Mouse (Mus musculus) natural killer cell, adult 2 months (primary cell): ENCODE results near the gene Ces2c.
"Not testable (repeated sequence)": the region's sequence is repeated elsewhere in the genome, so short reads cannot be mapped to it uniquely, and the experiment has no call there.

Experiments
- DNase-seq, 2 experiments: peaks; one replicate each; pipeline ENCODE4 v3.0.0; 2022; ENCODE audit warnings: low spot score in 2 of 2

Gene Ces2c

DNA sequence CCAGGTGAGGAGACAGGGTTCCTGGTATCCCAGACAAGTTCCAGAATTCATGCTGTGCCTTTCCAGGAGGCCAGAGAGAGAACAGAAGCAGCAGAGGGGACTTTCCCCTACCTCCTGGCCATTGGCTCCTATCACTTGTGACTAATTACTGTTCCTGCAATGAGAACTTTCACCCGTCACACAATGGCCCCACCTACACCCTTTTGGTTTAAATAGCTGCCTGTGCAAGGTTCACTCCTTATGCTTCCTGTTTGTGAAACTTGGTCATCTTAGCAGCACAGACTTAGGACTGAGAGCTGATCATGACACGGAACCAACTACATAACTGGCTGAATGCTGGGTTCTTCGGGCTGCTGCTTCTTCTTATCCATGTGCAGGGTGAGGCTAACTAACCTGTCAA is at the start of gene Ces2c:
Gene Ces2c (plus strand): TSS at position 238 of the 400 bp plus-strand sequence.
- no peak for DNase-seq

DNA sequence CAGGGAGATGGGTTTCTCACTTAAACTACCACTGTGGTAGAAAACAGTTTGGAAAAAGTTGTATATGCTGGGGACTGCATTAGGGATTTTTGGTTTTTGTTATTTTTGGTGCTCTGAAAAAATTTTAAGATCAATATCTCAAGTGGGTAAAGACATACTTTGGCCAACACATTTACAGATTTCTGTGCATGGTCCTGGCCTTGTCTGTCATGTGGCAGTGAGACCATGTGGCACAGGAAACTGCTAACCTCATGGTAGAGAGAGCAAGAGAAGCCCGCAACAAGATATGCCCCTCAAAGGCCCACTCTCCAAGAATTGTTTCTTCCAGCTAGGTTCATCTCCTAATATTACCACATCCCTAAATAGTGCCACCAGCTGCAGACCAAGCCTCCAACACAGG is 47.5 kb upstream of the Ces2c start:
- DNase-seq: no peak

GRCm38 (mm10) chr8:104806127-104806526 is 40.7 kb upstream of the Ces2c start:
- no peak for DNase-seq

GRCm38 (mm10) chr8:104808542-104809413 is 38.1 kb upstream of the Ces2c start:
- no peak for DNase-seq

GRCm38 (mm10) chr8:104809436-104809835 is 37.4 kb upstream of the Ces2c start:
- no peak for DNase-seq

GRCm38 (mm10) chr8:104826912-104827311 is 20.0 kb upstream of the Ces2c start:
- DNase-seq: no peak

DNA sequence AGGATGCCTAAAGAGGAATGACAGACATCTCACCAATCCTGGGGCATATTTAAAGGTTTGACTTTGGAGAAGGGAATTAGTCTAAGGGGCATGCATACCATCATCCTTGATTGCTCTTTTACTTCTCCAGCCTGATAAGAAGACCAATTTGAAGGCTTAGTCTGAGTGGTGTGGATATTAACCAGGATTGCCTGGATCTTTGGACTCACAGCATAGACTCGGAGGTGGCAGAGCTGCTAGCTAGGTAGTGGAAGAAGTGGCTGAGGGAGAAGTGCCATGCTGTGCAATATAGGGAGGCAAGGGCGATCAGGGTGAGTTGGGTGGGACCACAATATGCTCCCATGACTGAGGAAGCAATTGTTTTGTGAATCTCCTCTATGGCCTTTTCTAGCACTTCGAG is 18.6 kb upstream of the Ces2c start:
- DNase-seq: no peak

DNA sequence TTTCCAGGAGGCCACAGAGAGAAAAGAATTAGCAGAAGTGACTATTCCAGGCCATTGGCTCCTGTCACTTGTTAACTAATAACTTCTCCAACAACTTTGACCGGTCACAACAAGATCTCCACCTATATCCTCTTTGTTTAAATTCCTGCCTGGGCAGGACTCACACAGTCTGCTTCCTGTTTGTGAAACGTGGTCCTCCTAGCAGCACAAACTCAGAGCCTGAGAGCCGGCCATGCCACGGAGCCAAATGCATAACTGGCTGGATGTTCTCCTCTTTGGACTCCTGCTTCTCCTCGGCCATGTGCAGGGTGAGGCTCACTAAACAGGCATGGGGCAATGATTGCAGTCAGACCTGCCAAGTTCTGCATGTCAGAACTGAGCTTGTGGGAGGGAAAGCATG is 15.4 kb upstream of the Ces2c start, which contains the start of gene Ces2b:
Gene Ces2b (plus strand): TSS at position 133 of the 400 bp plus-strand sequence.
- no peak for DNase-seq

GRCm38 (mm10) chr8:104841360-104842078 is 5.3 kb upstream of the Ces2c start:
- DNase-seq: no peak

- no peak for DNase-seq
Observed at GRCm38 (mm10) chr8:104847741-104848462, 1.0 kb downstream of the Ces2c start.

GRCm38 (mm10) chr8:104866844-104867531 is 20.1 kb downstream of the Ces2c start:
- not testable (repeated sequence) for DNase-seq

DNA sequence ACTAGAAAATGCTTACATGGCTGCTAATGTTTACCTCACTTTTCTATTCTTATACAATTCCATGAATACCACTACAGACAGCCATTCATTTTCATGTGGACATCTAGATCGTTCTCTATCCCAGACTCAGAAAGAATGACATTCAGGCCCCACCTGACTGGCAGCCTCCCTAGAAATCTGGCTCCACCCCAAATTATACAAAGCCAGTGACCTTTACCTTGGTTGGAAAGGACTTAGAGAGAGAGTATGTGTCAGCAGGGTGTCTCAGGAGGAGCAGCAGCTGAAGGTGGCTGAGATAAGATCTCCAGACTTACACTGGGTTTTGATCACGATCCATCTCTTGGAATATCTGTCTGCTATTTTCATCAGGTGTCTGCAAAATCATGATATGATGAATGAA is 22.0 kb downstream of the Ces2c start:
- DNase-seq: not testable (repeated sequence)

DNA sequence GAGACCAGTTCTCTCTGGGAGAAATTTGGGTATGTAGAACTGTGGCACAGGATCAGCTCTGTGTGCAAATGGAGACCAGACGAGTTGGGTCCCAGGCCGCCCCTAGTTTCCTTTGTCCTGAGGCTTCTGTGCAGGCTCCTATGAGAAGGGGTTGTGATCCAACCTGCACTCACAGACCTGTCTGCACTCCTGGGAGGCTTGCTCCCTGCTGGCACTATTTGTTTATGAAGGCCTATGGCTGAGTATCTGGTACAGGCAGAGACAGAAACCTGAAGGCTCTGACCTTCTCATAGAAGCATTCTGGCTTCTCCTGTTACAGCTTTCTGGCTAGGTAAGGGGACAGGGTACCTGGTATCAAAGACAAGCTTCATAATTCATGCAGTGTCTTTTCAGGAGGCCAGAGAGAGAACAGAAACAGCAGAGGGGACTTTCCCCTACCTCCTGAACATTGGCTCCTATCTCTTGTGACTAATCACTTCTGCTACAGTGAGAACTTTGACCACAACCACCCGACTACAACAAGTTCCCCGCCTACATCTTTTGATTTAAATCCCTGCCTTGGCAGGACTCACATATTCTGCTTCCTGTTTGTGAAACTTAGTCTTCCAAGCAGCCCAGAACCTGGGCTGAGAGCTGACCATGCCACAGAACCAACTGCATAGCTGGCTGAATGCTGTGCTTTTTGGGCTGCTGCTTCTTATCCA is 39.5 kb downstream of the Ces2c start:
- not testable (repeated sequence) for DNase-seq

DNA sequence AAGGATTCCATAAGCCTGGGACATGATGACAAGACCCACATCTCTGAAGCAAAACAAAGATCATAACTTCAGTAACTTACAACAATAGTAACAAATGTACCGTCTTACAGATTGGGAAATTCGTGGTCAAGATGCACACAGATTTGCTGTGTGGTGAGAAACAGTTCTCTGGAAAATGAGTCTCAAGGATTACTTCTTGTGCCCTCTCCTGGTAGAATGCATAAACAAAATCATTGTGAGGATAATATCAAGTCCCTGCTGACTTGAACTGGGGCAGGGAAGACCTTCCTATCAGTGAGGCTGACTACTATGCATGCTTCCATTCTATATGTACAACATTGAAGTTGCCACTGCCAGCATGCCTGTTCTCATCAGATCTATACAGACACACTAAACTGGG is 54.9 kb downstream of the Ces2c start:
- no peak for DNase-seq
